Mouse (Mus musculus): ENCODE measurements around the gene Cars2. TPM values are rescaled to one million over a fixed set of nuclear protein-coding genes. Genes with fewer than 3 reads are reported as not detected.

Cars2 gene
- 22.8 and 23.8 TPM in 2 replicates for polyA plus RNA-seq (2014; fragmentation: Nextera tagmentation; extraction: Ambion mirVana)

DNA sequence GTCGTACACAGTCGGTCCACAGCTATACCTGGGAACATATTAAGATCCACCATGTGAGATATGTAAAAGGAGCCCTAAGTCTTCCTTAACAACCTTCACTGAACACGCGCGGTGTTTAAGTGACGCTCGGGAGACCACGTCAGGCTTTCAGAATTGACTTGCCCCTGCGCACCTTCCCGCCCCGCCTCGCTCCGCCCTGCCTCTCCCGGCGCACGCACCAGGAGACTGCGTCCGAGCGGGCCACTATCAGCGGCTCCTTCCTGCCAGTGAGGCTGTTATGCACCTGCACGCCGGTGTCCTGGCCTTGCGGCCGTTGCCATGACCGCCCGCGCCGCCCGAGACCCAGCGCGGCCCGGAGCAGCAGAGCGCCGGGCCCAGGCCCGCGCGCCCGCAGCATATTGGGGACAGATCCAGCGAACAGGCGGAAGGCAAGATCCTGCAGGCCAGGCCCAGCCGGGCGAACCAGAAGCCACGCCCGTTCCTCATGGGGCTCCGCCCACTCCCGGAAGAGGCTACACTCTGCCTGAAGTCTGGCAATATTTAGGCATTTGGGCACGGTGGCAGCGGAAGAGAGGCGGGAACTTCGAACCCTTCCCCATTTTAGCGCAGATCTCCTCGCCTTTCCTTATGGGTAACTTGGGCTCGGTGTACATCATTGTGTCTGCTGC is at the start of gene Cars2:
Gene Cars2, minus strand, starts transcription at position 503 of the 668 bp plus-strand sequence.
- peaks cover 13% of the 10 kb centered on the region for H3K4me1 ChIP-seq (ENCODE audit: control insufficient read depth, insufficient read depth, low read length)
- H3K9ac ChIP-seq (ENCODE audit: low read depth, low read length), result peak within 1 kb of the TSS; percentile 85
- under 1% methylated on average over 53 of the region's 53 CpGs for WGBS
- H3K27ac ChIP-seq (ENCODE audit: low read depth, low read length), result peak within 1 kb of the TSS; percentile 72
- H3K4me3 ChIP-seq (ENCODE audit: low read length), result peak within 1 kb of the TSS; percentile 78
- H3K36me3 ChIP-seq (ENCODE audit: control insufficient read depth, insufficient read depth, low read length), result peaks cover 10% of the 10 kb centered on the region; the same call in 1 of the 2 replicates
- peak within 1 kb of the TSS; percentile 67 for H3K4me2 ChIP-seq (replicated peaks; ENCODE audit: low read depth, low read length)
- no peaks in the 10 kb centered on the region for H3K9me3 ChIP-seq (ENCODE audit: control insufficient read depth, low read length)
- peak; percentile 82 for ATAC-seq (ENCODE audit: low FRiP score, low TSS enrichment)
- H3K27me3 ChIP-seq (ENCODE audit: control insufficient read depth, insufficient read depth, low read length), result no peaks in the 10 kb centered on the region

DNA sequence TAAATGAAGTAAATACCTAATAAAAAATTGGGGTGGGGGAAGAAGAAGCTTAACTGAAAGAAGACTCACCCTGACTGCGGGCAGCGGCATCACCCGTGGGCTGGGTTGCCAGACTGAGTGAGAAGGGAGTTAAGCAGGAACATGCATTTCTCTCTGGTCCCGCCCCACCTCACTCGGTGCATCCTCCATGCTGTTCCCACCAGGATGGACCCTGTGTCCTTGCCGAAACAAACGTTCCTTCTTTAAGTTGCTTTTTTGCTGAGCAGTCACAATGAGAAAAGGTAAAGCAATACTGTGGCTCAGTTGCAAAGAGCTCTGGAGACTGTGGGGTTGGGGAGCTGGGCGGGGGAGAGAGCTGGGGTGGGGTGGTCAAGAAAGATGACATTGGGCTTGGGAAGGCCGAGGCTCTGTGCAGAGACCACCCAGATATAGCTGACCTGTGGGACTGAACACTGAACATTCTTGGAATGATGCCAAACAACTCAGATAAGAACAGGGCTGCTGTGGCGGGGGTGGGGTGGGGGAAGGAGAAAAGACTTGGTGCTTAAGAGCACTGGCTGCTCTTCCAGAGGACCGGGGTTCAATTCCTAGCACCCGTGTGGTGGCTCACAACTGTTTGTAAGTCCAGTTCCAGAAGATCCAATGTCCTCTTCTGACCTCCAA is 42.8 kb upstream of the Cars2 start:
- no peak overlapping the region for H3K9ac ChIP-seq (ENCODE audit: low read depth, low read length)
- no peak overlapping the region for H3K4me2 ChIP-seq (replicated peaks; ENCODE audit: low read depth, low read length)
- H3K36me3 ChIP-seq (ENCODE audit: control insufficient read depth, insufficient read depth, low read length), result no peaks in the 10 kb centered on the region
- peak; percentile 82 for ATAC-seq (ENCODE audit: low FRiP score, low TSS enrichment)
- H3K4me1 ChIP-seq (ENCODE audit: control insufficient read depth, insufficient read depth, low read length), result no peaks in the 10 kb centered on the region
- WGBS, result 63% methylated on average over 12 of the region's 12 CpGs
- H3K27ac ChIP-seq (ENCODE audit: low read depth, low read length), result no peak overlapping the region
- no peaks in the 10 kb centered on the region for H3K9me3 ChIP-seq (ENCODE audit: control insufficient read depth, low read length)
- H3K4me3 ChIP-seq (ENCODE audit: low read length), result no peak overlapping the region
- H3K27me3 ChIP-seq (ENCODE audit: control insufficient read depth, insufficient read depth, low read length), result no peaks in the 10 kb centered on the region

DNA sequence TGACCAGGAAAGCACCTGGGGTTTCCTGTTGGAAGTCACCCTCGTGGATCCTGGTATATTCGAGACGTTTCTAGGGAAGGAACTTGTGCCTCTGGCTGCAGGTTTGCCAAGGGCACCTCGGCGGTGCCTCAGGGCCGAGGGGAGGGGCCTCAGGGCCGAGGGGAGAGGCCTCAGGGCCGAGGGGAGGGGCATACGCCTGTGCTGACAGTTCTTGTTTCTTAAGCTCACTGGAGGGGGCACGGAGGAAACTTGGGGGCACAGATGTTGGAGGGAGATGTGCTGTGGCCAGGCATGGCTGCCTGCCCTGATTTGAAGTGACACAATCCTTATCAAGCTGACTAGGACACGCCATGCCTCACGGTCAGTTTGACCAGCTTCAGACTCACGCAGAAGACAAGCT is 41.7 kb upstream of the Cars2 start:
- H3K4me1 ChIP-seq (ENCODE audit: control insufficient read depth, insufficient read depth, low read length), result no peaks in the 10 kb centered on the region
- no peak overlapping the region for H3K27ac ChIP-seq (ENCODE audit: low read depth, low read length)
- H3K4me3 ChIP-seq (ENCODE audit: low read length), result no peak overlapping the region
- H3K9ac ChIP-seq (ENCODE audit: low read depth, low read length), result no peak overlapping the region
- H3K4me2 ChIP-seq (replicated peaks; ENCODE audit: low read depth, low read length), result no peak overlapping the region
- WGBS, result 45% methylated on average over 13 of the region's 13 CpGs
- H3K36me3 ChIP-seq (ENCODE audit: control insufficient read depth, insufficient read depth, low read length), result no peaks in the 10 kb centered on the region
- ATAC-seq (ENCODE audit: low FRiP score, low TSS enrichment), result peak; percentile 18; the same call in 1 of the 2 replicates
- H3K9me3 ChIP-seq (ENCODE audit: control insufficient read depth, low read length), result no peaks in the 10 kb centered on the region
- no peaks in the 10 kb centered on the region for H3K27me3 ChIP-seq (ENCODE audit: control insufficient read depth, insufficient read depth, low read length)

DNA sequence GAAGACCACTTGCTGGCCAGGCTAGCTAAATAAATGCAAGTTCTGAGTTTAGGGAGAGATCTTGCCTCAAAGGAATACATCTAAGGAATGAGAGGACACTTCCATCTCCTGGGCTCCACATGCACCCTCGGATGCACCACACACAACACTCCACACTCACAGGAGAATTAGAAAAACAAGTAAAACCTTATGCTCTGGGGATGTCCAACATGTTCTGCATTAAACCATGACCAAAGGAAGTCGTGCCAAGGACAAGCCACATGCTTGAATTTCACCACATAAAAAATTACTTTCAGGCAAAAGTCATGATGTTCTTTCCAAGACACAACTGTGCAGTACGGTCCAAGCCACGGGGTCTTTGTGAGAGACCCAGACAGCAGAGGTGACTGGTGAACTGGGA is 41.3 kb upstream of the Cars2 start:
- H3K4me1 ChIP-seq (ENCODE audit: control insufficient read depth, insufficient read depth, low read length), result no peaks in the 10 kb centered on the region
- H3K36me3 ChIP-seq (ENCODE audit: control insufficient read depth, insufficient read depth, low read length), result no peaks in the 10 kb centered on the region
- 86% methylated on average over 4 of the region's 4 CpGs for WGBS
- no peak overlapping the region for H3K9ac ChIP-seq (ENCODE audit: low read depth, low read length)
- H3K27me3 ChIP-seq (ENCODE audit: control insufficient read depth, insufficient read depth, low read length), result no peaks in the 10 kb centered on the region
- H3K9me3 ChIP-seq (ENCODE audit: control insufficient read depth, low read length), result no peaks in the 10 kb centered on the region
- H3K4me3 ChIP-seq (ENCODE audit: low read length), result no peak overlapping the region
- H3K27ac ChIP-seq (ENCODE audit: low read depth, low read length), result no peak overlapping the region
- H3K4me2 ChIP-seq (replicated peaks; ENCODE audit: low read depth, low read length), result no peak overlapping the region
- ATAC-seq (ENCODE audit: low FRiP score, low TSS enrichment), result no peak

GRCm38 (mm10) chr8:11586374-11586745 is 35.8 kb upstream of the Cars2 start:
- no peaks in the 10 kb centered on the region for H3K36me3 ChIP-seq (ENCODE audit: control insufficient read depth, insufficient read depth, low read length)
- no peak for ATAC-seq (ENCODE audit: low FRiP score, low TSS enrichment)
- H3K4me3 ChIP-seq (ENCODE audit: low read length), result no peak overlapping the region
- H3K9me3 ChIP-seq (ENCODE audit: control insufficient read depth, low read length), result peaks cover 5% of the 10 kb centered on the region; the same call in 1 of the 2 replicates
- no peak overlapping the region for H3K4me2 ChIP-seq (replicated peaks; ENCODE audit: low read depth, low read length)
- no peak overlapping the region for H3K27ac ChIP-seq (ENCODE audit: low read depth, low read length)
- H3K27me3 ChIP-seq (ENCODE audit: control insufficient read depth, insufficient read depth, low read length), result no peaks in the 10 kb centered on the region
- no peak overlapping the region for H3K9ac ChIP-seq (ENCODE audit: low read depth, low read length)
- WGBS, result 52% methylated on average over 2 of the region's 2 CpGs
- no peaks in the 10 kb centered on the region for H3K4me1 ChIP-seq (ENCODE audit: control insufficient read depth, insufficient read depth, low read length)

GRCm38 (mm10) chr8:11585513-11586373 is 35.2 kb upstream of the Cars2 start:
- Histone ChIP-seq H3K9ac (ENCODE audit: low read depth, low read length) (no peak overlapping the region), H3K4me2 (replicated peaks; ENCODE audit: low read depth, low read length) (no peak overlapping the region), H3K4me3 (ENCODE audit: low read length) (no peak overlapping the region), H3K27me3 (ENCODE audit: control insufficient read depth, insufficient read depth, low read length) (no peaks in the 10 kb centered on the region), H3K27ac (ENCODE audit: low read depth, low read length) (0 out of 2 replicates have a peak overlapping the region, but pooled peaks have one; percentile 9), H3K9me3 (ENCODE audit: control insufficient read depth, low read length) (peaks cover 5% of the 10 kb centered on the region; the same call in 1 of the 2 replicates), H3K36me3 (ENCODE audit: control insufficient read depth, insufficient read depth, low read length) (no peaks in the 10 kb centered on the region), H3K4me1 (ENCODE audit: control insufficient read depth, insufficient read depth, low read length) (no peaks in the 10 kb centered on the region)
- 70% methylated on average over 21 of the region's 21 CpGs for WGBS
- ATAC-seq (ENCODE audit: low FRiP score, low TSS enrichment), result peak; percentile 69; the same call in 1 of the 2 replicates

- Histone ChIP-seq H3K27me3 (ENCODE audit: control insufficient read depth, insufficient read depth, low read length) (no peaks in the 10 kb centered on the region), H3K9me3 (ENCODE audit: control insufficient read depth, low read length) (no peaks in the 10 kb centered on the region), H3K27ac (ENCODE audit: low read depth, low read length) (no peak overlapping the region), H3K9ac (ENCODE audit: low read depth, low read length) (no peak overlapping the region), H3K4me2 (replicated peaks; ENCODE audit: low read depth, low read length) (no peak overlapping the region), H3K36me3 (ENCODE audit: control insufficient read depth, insufficient read depth, low read length) (no peaks in the 10 kb centered on the region), H3K4me1 (ENCODE audit: control insufficient read depth, insufficient read depth, low read length) (0 out of 2 replicates have a peak, but pooled peaks cover 12% of the 10 kb centered on the region), H3K4me3 (ENCODE audit: low read length) (no peak overlapping the region)
- peak; percentile 69; the same call in 1 of the 2 replicates for ATAC-seq (ENCODE audit: low FRiP score, low TSS enrichment)
- 47% methylated on average over 16 of the region's 16 CpGs for WGBS
Observed at GRCm38 (mm10) chr8:11575604-11576384, 25.2 kb upstream of the Cars2 start.

GRCm38 (mm10) chr8:11574911-11575603 is 24.5 kb upstream of the Cars2 start:
- Histone ChIP-seq H3K36me3 (ENCODE audit: control insufficient read depth, insufficient read depth, low read length) (no peaks in the 10 kb centered on the region), H3K9ac (ENCODE audit: low read depth, low read length) (no peak overlapping the region), H3K9me3 (ENCODE audit: control insufficient read depth, low read length) (no peaks in the 10 kb centered on the region), H3K27ac (ENCODE audit: low read depth, low read length) (no peak overlapping the region), H3K4me3 (ENCODE audit: low read length) (no peak overlapping the region), H3K4me1 (ENCODE audit: control insufficient read depth, insufficient read depth, low read length) (0 out of 2 replicates have a peak, but pooled peaks cover 12% of the 10 kb centered on the region), H3K4me2 (replicated peaks; ENCODE audit: low read depth, low read length) (no peak overlapping the region), H3K27me3 (ENCODE audit: control insufficient read depth, insufficient read depth, low read length) (no peaks in the 10 kb centered on the region)
- WGBS, result 59% methylated on average over 9 of the region's 9 CpGs
- 0 out of 2 replicates have a peak, but pooled peaks have one; percentile 36 for ATAC-seq (ENCODE audit: low FRiP score, low TSS enrichment)

Data from kidney, embryonic 14.5 days (tissue).